Mouse (Mus musculus): ENCODE results near the gene Ror1. TPM values are rescaled to one million over a fixed set of nuclear protein-coding genes. Genes with fewer than 3 reads are reported as not detected.

The Ror1 gene
- polyA plus RNA-seq, 1 experiment from 2014 or later, result 5.9 TPM

- Histone ChIP-seq H3K9me3 (ENCODE audit: control insufficient read depth, low read length) (no peaks in the 10 kb centered on the region), H3K4me1 (replicated peaks; ENCODE audit: control insufficient read depth, insufficient read depth, low read length) (no peaks in the 10 kb centered on the region), H3K27ac (ENCODE audit: low read depth, low read length) (no peak overlapping the region), H3K9ac (ENCODE audit: low read length) (no peak overlapping the region), H3K27me3 (ENCODE audit: control insufficient read depth, insufficient read depth, low read length) (no peaks in the 10 kb centered on the region), H3K4me2 (ENCODE audit: low read depth, low read length, severe bottlenecking) (no peak overlapping the region), H3K36me3 (ENCODE audit: control insufficient read depth, insufficient read depth, low read length) (no peaks in the 10 kb centered on the region), H3K4me3 (ENCODE audit: low read depth, low read length) (no peak overlapping the region)
- 87% methylated on average over 14 of the region's 14 CpGs for WGBS
- ATAC-seq (replicated peaks; ENCODE audit: low FRiP score), result no peak
- DNase-seq (ENCODE audit: low spot score), result no peak
These were observed 306.2 kb downstream of the Ror1 start for GRCm38 (mm10) chr4:100401581-100402470.

GRCm38 (mm10) chr4:100407261-100407874 lies 311.8 kb downstream of the Ror1 start:
- 41% methylated on average over 9 of the region's 9 CpGs for WGBS

GRCm38 (mm10) chr4:100409521-100409920 lies 313.9 kb downstream of the Ror1 start:
- no peak for ATAC-seq (replicated peaks; ENCODE audit: low FRiP score)
- no peak overlapping the region for H3K4me2 ChIP-seq (ENCODE audit: low read depth, low read length, severe bottlenecking)
- DNase-seq (ENCODE audit: low spot score), result no peak
- H3K9ac ChIP-seq (ENCODE audit: low read length), result no peak overlapping the region
- H3K4me3 ChIP-seq (ENCODE audit: low read depth, low read length), result no peak overlapping the region
- 76% methylated on average over 8 of the region's 8 CpGs for WGBS
- no peak overlapping the region for H3K27ac ChIP-seq (ENCODE audit: low read depth, low read length)
- H3K27me3 ChIP-seq (ENCODE audit: control insufficient read depth, insufficient read depth, low read length), result no peaks in the 10 kb centered on the region
- no peaks in the 10 kb centered on the region for H3K36me3 ChIP-seq (ENCODE audit: control insufficient read depth, insufficient read depth, low read length)
- H3K9me3 ChIP-seq (ENCODE audit: control insufficient read depth, low read length), result no peaks in the 10 kb centered on the region
- no peaks in the 10 kb centered on the region; the same call in 1 of the 2 replicates for H3K4me1 ChIP-seq (replicated peaks; ENCODE audit: control insufficient read depth, insufficient read depth, low read length)

More at GRCm38 (mm10) chr4:100407261-100407874, 311.8 kb downstream of the Ror1 start:
- H3K4me3 ChIP-seq (ENCODE audit: low read depth, low read length), result no peak overlapping the region
- H3K27me3 ChIP-seq (ENCODE audit: control insufficient read depth, insufficient read depth, low read length), result no peaks in the 10 kb centered on the region
- no peak overlapping the region for H3K27ac ChIP-seq (ENCODE audit: low read depth, low read length)
- no peaks in the 10 kb centered on the region for H3K36me3 ChIP-seq (ENCODE audit: control insufficient read depth, insufficient read depth, low read length)
- H3K9me3 ChIP-seq (ENCODE audit: control insufficient read depth, low read length), result no peaks in the 10 kb centered on the region
- H3K4me2 ChIP-seq (ENCODE audit: low read depth, low read length, severe bottlenecking), result no peak overlapping the region
- H3K9ac ChIP-seq (ENCODE audit: low read length), result no peak overlapping the region
- no peaks in the 10 kb centered on the region; the same call in 1 of the 2 replicates for H3K4me1 ChIP-seq (replicated peaks; ENCODE audit: control insufficient read depth, insufficient read depth, low read length)
- peak; percentile 84 for DNase-seq (ENCODE audit: low spot score)
- no peak for ATAC-seq (replicated peaks; ENCODE audit: low FRiP score)

GRCm38 (mm10) chr4:100411841-100412539 lies 316.4 kb downstream of the Ror1 start:
- peak; percentile 65; the same call in 1 of the 2 replicates for ATAC-seq (replicated peaks; ENCODE audit: low FRiP score)
- DNase-seq (ENCODE audit: low spot score), result no peak
- no peak overlapping the region for H3K27ac ChIP-seq (ENCODE audit: low read depth, low read length)
- WGBS, result 31% methylated on average over 13 of the region's 13 CpGs
- no peaks in the 10 kb centered on the region for H3K9me3 ChIP-seq (ENCODE audit: control insufficient read depth, low read length)
- H3K4me1 ChIP-seq (replicated peaks; ENCODE audit: control insufficient read depth, insufficient read depth, low read length), result no peaks in the 10 kb centered on the region; the same call in 1 of the 2 replicates
- no peak overlapping the region for H3K4me2 ChIP-seq (ENCODE audit: low read depth, low read length, severe bottlenecking)
- no peak overlapping the region for H3K4me3 ChIP-seq (ENCODE audit: low read depth, low read length)
- H3K9ac ChIP-seq (ENCODE audit: low read length), result no peak overlapping the region
- H3K36me3 ChIP-seq (ENCODE audit: control insufficient read depth, insufficient read depth, low read length), result no peaks in the 10 kb centered on the region
- no peaks in the 10 kb centered on the region for H3K27me3 ChIP-seq (ENCODE audit: control insufficient read depth, insufficient read depth, low read length)

- WGBS, result 9% methylated on average over 3 of the region's 3 CpGs
- Histone ChIP-seq H3K9me3 (ENCODE audit: control insufficient read depth, low read length) (no peaks in the 10 kb centered on the region), H3K9ac (ENCODE audit: low read length) (no peak overlapping the region), H3K36me3 (ENCODE audit: control insufficient read depth, insufficient read depth, low read length) (no peaks in the 10 kb centered on the region), H3K27me3 (ENCODE audit: control insufficient read depth, insufficient read depth, low read length) (no peaks in the 10 kb centered on the region), H3K4me3 (ENCODE audit: low read depth, low read length) (no peak overlapping the region), H3K4me2 (ENCODE audit: low read depth, low read length, severe bottlenecking) (no peak overlapping the region), H3K27ac (ENCODE audit: low read depth, low read length) (no peak overlapping the region), H3K4me1 (replicated peaks; ENCODE audit: control insufficient read depth, insufficient read depth, low read length) (0 out of 2 replicates have a peak, but pooled peaks cover 3% of the 10 kb centered on the region)
- DNase-seq (ENCODE audit: low spot score) (no peak), ATAC-seq (replicated peaks; ENCODE audit: low FRiP score) (no peak)
These were observed 327.2 kb downstream of the Ror1 start for GRCm38 (mm10) chr4:100422756-100423155.

GRCm38 (mm10) chr4:100426101-100426500 lies 330.5 kb downstream of the Ror1 start:
- H3K9me3 ChIP-seq (ENCODE audit: control insufficient read depth, low read length), result no peaks in the 10 kb centered on the region
- 0 out of 2 replicates have a peak, but pooled peaks cover 3% of the 10 kb centered on the region for H3K4me1 ChIP-seq (replicated peaks; ENCODE audit: control insufficient read depth, insufficient read depth, low read length)
- no peak overlapping the region for H3K27ac ChIP-seq (ENCODE audit: low read depth, low read length)
- H3K4me2 ChIP-seq (ENCODE audit: low read depth, low read length, severe bottlenecking), result no peak overlapping the region
- no peak for DNase-seq (ENCODE audit: low spot score)
- no peak for ATAC-seq (replicated peaks; ENCODE audit: low FRiP score)
- H3K27me3 ChIP-seq (ENCODE audit: control insufficient read depth, insufficient read depth, low read length), result no peaks in the 10 kb centered on the region
- H3K4me3 ChIP-seq (ENCODE audit: low read depth, low read length), result no peak overlapping the region
- H3K36me3 ChIP-seq (ENCODE audit: control insufficient read depth, insufficient read depth, low read length), result no peaks in the 10 kb centered on the region
- WGBS, result 100% methylated on average over 1 of the region's 1 CpGs
- no peak overlapping the region for H3K9ac ChIP-seq (ENCODE audit: low read length)

GRCm38 (mm10) chr4:100429371-100429900 lies 333.8 kb downstream of the Ror1 start:
- ATAC-seq (replicated peaks; ENCODE audit: low FRiP score) (no peak), DNase-seq (ENCODE audit: low spot score) (no peak)
- H3K4me1 ChIP-seq (replicated peaks; ENCODE audit: control insufficient read depth, insufficient read depth, low read length), result no peaks in the 10 kb centered on the region
- H3K36me3 ChIP-seq (ENCODE audit: control insufficient read depth, insufficient read depth, low read length), result no peaks in the 10 kb centered on the region
- H3K27ac ChIP-seq (ENCODE audit: low read depth, low read length), result no peak overlapping the region
- no peaks in the 10 kb centered on the region for H3K9me3 ChIP-seq (ENCODE audit: control insufficient read depth, low read length)
- no peaks in the 10 kb centered on the region for H3K27me3 ChIP-seq (ENCODE audit: control insufficient read depth, insufficient read depth, low read length)
- no peak overlapping the region for H3K4me3 ChIP-seq (ENCODE audit: low read depth, low read length)
- H3K4me2 ChIP-seq (ENCODE audit: low read depth, low read length, severe bottlenecking), result no peak overlapping the region
- H3K9ac ChIP-seq (ENCODE audit: low read length), result no peak overlapping the region
- 89% methylated on average over 2 of the region's 2 CpGs for WGBS
